Mouse (Mus musculus) limb, embryonic 12.5 days (tissue): ENCODE measurements around the gene Sestd1. TPM values are rescaled to one million over a fixed set of nuclear protein-coding genes. Genes with fewer than 3 reads are reported as not detected.

Experiments used
- ATAC-seq: fragments of 200-750 bp; cut with Nextera tagmentation; 2 replicates; pipeline ENCODE4 v1.8.0; 2017; ENCODE audit warnings: low read depth, moderate TSS enrichment; ENCODE audit not compliant: insufficient number of reproducible peaks, insufficient read depth, low FRiP score, low TSS enrichment
- H3K27ac ChIP-seq: fragments of 300-500 bp; sonication (generic); 2 replicates; pipeline ENCODE4 v1.5.1; 2016; ENCODE audit warnings: mild to moderate bottlenecking, moderate library complexity
- H3K27me3 ChIP-seq: fragments of 300-500 bp; sonication (generic); 2 replicates; pipeline ENCODE4 v1.6.1; 2016; ENCODE audit warnings: mild to moderate bottlenecking, moderate library complexity
- H3K36me3 ChIP-seq: fragments of 300-500 bp; sonication (generic); 2 replicates; pipeline ENCODE4 v1.6.1; 2016; ENCODE audit warnings: mild to moderate bottlenecking, moderate library complexity
- H3K4me1 ChIP-seq: fragments of 300-500 bp; sonication (generic); replicated peaks from 2 replicates; pipeline ENCODE4 v1.6.1; 2016
- H3K4me2 ChIP-seq: fragments of 300-500 bp; sonication (generic); 2 replicates; pipeline ENCODE4 v1.6.1; 2016; ENCODE audit warnings: mild to moderate bottlenecking, moderate library complexity
- H3K4me3 ChIP-seq: fragments of 300-500 bp; sonication (generic); replicated peaks from 2 replicates; pipeline ENCODE4 v1.5.1; 2016; ENCODE audit warnings: mild to moderate bottlenecking
- H3K9ac ChIP-seq: fragments of 300-500 bp; sonication (generic); replicated peaks from 2 replicates; pipeline ENCODE4 v1.6.1; 2016; ENCODE audit warnings: mild to moderate bottlenecking, moderate library complexity
- H3K9me3 ChIP-seq: fragments of 300-500 bp; sonication (generic); 2 replicates; pipeline ENCODE4 v1.6.1; 2016; ENCODE audit warnings: mild to moderate bottlenecking, moderate library complexity
- WGBS: fragments of 180-500 bp; shearing (Covaris S2); methylation state at CpG from one replicate; pipeline ENCODE4 v1.1.7; 2016; 5-methylcytosine and 5-hydroxymethylcytosine counted together
- polyA plus RNA-seq: library from polyadenylated mRNA; unstranded; fragments of >200 nt; fragmentation: Nextera tagmentation; extraction: Ambion mirVana; gene quantifications from 2 replicates; pipeline ENCODE4 v1.2.1, GENCODE M21; 2016

Gene Sestd1
- polyA plus RNA-seq, 1 experiment from 2014 or later, result 25.1 TPM

DNA sequence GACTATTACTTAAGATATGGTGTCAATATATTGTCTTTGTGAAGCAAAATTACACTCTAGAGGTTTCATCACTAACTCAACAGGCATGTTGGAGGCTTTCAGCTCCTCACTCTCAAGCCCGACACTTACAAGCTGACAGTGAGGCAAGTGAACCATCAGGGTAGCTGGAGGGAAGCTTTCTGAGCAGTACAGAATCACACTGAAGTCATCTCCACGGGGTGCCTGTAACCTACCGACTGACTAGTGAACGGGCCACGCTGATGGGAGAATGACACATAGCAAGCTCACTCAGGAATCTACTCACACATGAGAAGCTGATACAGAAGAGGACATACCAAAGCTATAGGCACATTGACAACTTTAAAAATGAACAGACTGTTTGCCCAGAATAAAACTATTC, 67.5 kb downstream of the Sestd1 start:
- Histone ChIP-seq H3K4me2 (no peak overlapping the region), H3K4me3 (no peak overlapping the region), H3K27ac (no peak overlapping the region), H3K36me3 (peaks cover 60% of the 10 kb centered on the region; the same call in 1 of the 2 replicates), H3K9me3 (no peaks in the 10 kb centered on the region), H3K4me1 (no peaks in the 10 kb centered on the region), H3K27me3 (no peaks in the 10 kb centered on the region), H3K9ac (no peak overlapping the region)
- 86% methylated on average over 5 of the region's 5 CpGs for WGBS
- ATAC-seq, result no peak

GRCm38 (mm10) chr2:77206951-77207350, 73.4 kb downstream of the Sestd1 start:
- Histone ChIP-seq H3K4me2 (no peak overlapping the region), H3K4me3 (no peak overlapping the region), H3K36me3 (peaks cover 47% of the 10 kb centered on the region), H3K4me1 (no peaks in the 10 kb centered on the region), H3K9me3 (no peaks in the 10 kb centered on the region), H3K27me3 (no peaks in the 10 kb centered on the region), H3K27ac (no peak overlapping the region), H3K9ac (no peak overlapping the region)
- ATAC-seq, result no peak
- WGBS, result 94% methylated on average over 3 of the region's 3 CpGs

GRCm38 (mm10) chr2:77203916-77204315, 76.5 kb downstream of the Sestd1 start:
- no peaks in the 10 kb centered on the region for H3K9me3 ChIP-seq
- H3K4me2 ChIP-seq, result no peak overlapping the region
- H3K9ac ChIP-seq, result no peak overlapping the region
- ATAC-seq, result no peak
- no peak overlapping the region for H3K4me3 ChIP-seq
- H3K27me3 ChIP-seq, result no peaks in the 10 kb centered on the region
- no peaks in the 10 kb centered on the region for H3K4me1 ChIP-seq
- peaks cover 34% of the 10 kb centered on the region for H3K36me3 ChIP-seq
- 65% methylated on average over 2 of the region's 2 CpGs for WGBS
- no peak overlapping the region for H3K27ac ChIP-seq

GRCm38 (mm10) chr2:77201900-77202299, 78.5 kb downstream of the Sestd1 start:
- no peaks in the 10 kb centered on the region for H3K4me1 ChIP-seq
- no peaks in the 10 kb centered on the region for H3K27me3 ChIP-seq
- ATAC-seq, result no peak
- H3K27ac ChIP-seq, result no peak overlapping the region
- no peak overlapping the region for H3K9ac ChIP-seq
- H3K4me3 ChIP-seq, result no peak overlapping the region
- peaks cover 36% of the 10 kb centered on the region for H3K36me3 ChIP-seq
- 98% methylated on average over 1 of the region's 1 CpGs for WGBS
- H3K9me3 ChIP-seq, result no peaks in the 10 kb centered on the region
- H3K4me2 ChIP-seq, result no peak overlapping the region

- no peak overlapping the region for H3K9ac ChIP-seq
- no peak overlapping the region for H3K27ac ChIP-seq
- ATAC-seq, result no peak
- no peaks in the 10 kb centered on the region for H3K27me3 ChIP-seq
- peaks cover 37% of the 10 kb centered on the region for H3K36me3 ChIP-seq
- no peaks in the 10 kb centered on the region for H3K9me3 ChIP-seq
- no peak overlapping the region for H3K4me3 ChIP-seq
- no peak overlapping the region for H3K4me2 ChIP-seq
- H3K4me1 ChIP-seq, result no peaks in the 10 kb centered on the region
- 83% methylated on average over 5 of the region's 5 CpGs for WGBS
These were observed 79.3 kb downstream of the Sestd1 start for GRCm38 (mm10) chr2:77200958-77201614.

DNA sequence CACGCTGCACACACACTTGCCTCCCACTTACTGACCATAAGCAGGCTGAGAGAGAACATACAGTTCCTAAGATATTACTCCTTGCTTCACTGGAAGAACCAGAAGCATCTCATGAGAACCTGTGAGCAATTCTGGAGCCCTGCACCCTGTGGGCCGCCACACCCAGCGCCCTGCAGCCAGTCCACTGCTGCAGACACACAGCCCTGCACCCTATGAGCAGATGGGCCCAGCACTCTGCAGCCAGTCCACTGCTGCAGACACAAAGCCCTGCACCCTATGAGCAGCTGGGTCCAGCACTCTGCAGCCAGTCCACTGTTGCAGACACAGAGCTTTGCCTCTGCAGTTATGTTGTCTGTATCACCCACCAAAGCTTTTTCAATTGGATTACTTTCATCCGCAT, 80.0 kb downstream of the Sestd1 start:
- H3K27me3 ChIP-seq, result no peaks in the 10 kb centered on the region
- H3K9ac ChIP-seq, result no peak overlapping the region
- H3K36me3 ChIP-seq, result peaks cover 43% of the 10 kb centered on the region
- H3K4me3 ChIP-seq, result no peak overlapping the region
- no peaks in the 10 kb centered on the region for H3K9me3 ChIP-seq
- H3K27ac ChIP-seq, result no peak overlapping the region
- no peak for ATAC-seq
- no peaks in the 10 kb centered on the region for H3K4me1 ChIP-seq
- 86% methylated on average over 4 of the region's 4 CpGs for WGBS
- H3K4me2 ChIP-seq, result no peak overlapping the region

GRCm38 (mm10) chr2:77198246-77198645, 82.1 kb downstream of the Sestd1 start:
- no peak for ATAC-seq
- H3K36me3 ChIP-seq, result peaks cover 57% of the 10 kb centered on the region

GRCm38 (mm10) chr2:77196819-77197218, 83.6 kb downstream of the Sestd1 start:
- no peak overlapping the region for H3K4me3 ChIP-seq
- H3K4me1 ChIP-seq, result no peaks in the 10 kb centered on the region
- no peak overlapping the region for H3K4me2 ChIP-seq
- WGBS, result 92% methylated on average over 4 of the region's 4 CpGs
- H3K36me3 ChIP-seq, result peaks cover 57% of the 10 kb centered on the region
- H3K9me3 ChIP-seq, result no peaks in the 10 kb centered on the region
- no peak overlapping the region for H3K27ac ChIP-seq
- H3K27me3 ChIP-seq, result no peaks in the 10 kb centered on the region
- ATAC-seq, result no peak
- no peak overlapping the region for H3K9ac ChIP-seq

More at GRCm38 (mm10) chr2:77198246-77198645, 82.1 kb downstream of the Sestd1 start:
- Histone ChIP-seq H3K27ac (no peak overlapping the region), H3K4me1 (no peaks in the 10 kb centered on the region), H3K4me2 (no peak overlapping the region), H3K9me3 (no peaks in the 10 kb centered on the region), H3K9ac (no peak overlapping the region), H3K27me3 (no peaks in the 10 kb centered on the region), H3K4me3 (no peak overlapping the region)
- WGBS, result 83% methylated on average over 5 of the region's 5 CpGs

- no peak overlapping the region for H3K4me3 ChIP-seq
- H3K4me2 ChIP-seq, result no peak overlapping the region
- ATAC-seq, result no peak
- peaks cover 68% of the 10 kb centered on the region for H3K36me3 ChIP-seq
- no peak overlapping the region for H3K9ac ChIP-seq
- no peak overlapping the region for H3K27ac ChIP-seq
- H3K4me1 ChIP-seq, result no peaks in the 10 kb centered on the region
- 85% methylated on average over 5 of the region's 5 CpGs for WGBS
- no peaks in the 10 kb centered on the region for H3K9me3 ChIP-seq
- no peaks in the 10 kb centered on the region for H3K27me3 ChIP-seq
These were observed 85.3 kb downstream of the Sestd1 start for GRCm38 (mm10) chr2:77195056-77195455.

DNA sequence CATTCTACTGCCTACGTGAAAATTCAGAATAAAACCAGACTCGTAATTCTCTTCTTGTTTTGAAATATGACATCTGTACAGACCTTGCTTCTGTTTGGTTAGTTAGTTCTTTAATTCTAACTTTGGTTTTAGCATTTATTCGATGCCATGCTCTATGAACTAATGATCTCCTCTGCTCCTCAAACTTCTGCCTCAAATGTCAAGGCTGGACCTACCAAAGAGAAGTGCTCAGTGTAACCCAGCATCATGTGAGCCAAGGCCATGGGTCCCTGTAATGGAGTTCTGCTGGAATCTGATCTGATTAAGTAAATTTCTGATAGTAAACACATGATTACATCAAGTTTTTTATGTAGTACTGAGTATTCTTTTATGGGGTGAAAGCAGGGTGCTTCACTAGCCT, 88.6 kb downstream of the Sestd1 start:
- Histone ChIP-seq H3K9ac (no peak overlapping the region), H3K4me1 (no peaks in the 10 kb centered on the region), H3K4me2 (no peak overlapping the region), H3K36me3 (peaks cover 74% of the 10 kb centered on the region), H3K27me3 (no peaks in the 10 kb centered on the region), H3K4me3 (no peak overlapping the region), H3K9me3 (no peaks in the 10 kb centered on the region), H3K27ac (no peak overlapping the region)
- ATAC-seq, result no peak
- 92% methylated on average over 3 of the region's 3 CpGs for WGBS

DNA sequence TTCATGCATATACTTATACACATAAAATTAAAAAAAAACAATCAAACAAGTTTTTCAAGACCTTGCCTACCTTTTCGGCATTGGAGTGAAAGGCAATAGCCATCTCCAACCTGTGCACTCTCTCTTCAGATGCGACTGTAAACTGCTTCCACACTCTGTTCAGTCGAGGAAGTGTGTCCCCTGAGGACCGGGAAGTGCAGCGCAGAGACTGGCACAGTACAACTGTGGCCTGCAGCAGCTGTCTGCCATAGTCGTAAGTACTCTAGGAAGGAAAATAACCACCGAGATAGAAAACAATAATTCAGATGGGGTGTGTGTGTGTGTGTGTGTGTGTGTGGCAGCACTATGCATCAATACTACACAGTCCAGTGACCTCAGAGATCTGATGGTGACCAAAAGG, 89.5 kb downstream of the Sestd1 start:
- H3K36me3 ChIP-seq, result peaks cover 73% of the 10 kb centered on the region
- no peaks in the 10 kb centered on the region for H3K4me1 ChIP-seq
- H3K4me2 ChIP-seq, result no peak overlapping the region
- H3K9ac ChIP-seq, result no peak overlapping the region
- no peak for ATAC-seq
- H3K27ac ChIP-seq, result no peak overlapping the region
- H3K9me3 ChIP-seq, result no peaks in the 10 kb centered on the region
- H3K4me3 ChIP-seq, result no peak overlapping the region
- no peaks in the 10 kb centered on the region for H3K27me3 ChIP-seq
- WGBS, result 92% methylated on average over 7 of the region's 7 CpGs

DNA sequence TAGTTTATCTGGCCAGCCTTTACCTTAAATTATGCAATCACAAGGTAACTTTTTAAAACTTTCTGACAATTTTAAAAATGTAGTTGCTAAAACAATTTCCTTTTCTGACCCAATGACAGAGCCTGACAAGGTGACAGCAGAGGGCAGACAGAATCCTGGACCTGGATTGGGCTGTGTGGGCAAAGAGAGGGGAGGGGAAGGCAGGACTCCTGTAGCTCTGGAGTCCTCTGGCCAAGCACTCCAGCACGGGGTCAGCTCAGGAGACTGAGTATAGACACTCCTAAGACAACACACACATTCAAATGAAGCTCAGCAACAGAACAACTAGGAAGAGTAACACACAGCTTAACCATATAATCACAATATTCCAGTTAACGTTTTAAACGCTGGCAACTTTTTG, 90.1 kb downstream of the Sestd1 start:
- Histone ChIP-seq H3K9ac (no peak overlapping the region), H3K4me1 (no peaks in the 10 kb centered on the region), H3K27me3 (no peaks in the 10 kb centered on the region), H3K4me3 (no peak overlapping the region), H3K27ac (no peak overlapping the region), H3K4me2 (no peak overlapping the region), H3K36me3 (peaks cover 71% of the 10 kb centered on the region), H3K9me3 (no peaks in the 10 kb centered on the region)
- no peak for ATAC-seq
- 93% methylated on average over 3 of the region's 3 CpGs for WGBS
